Mouse (Mus musculus) olfactory bulb, adult 2 months (tissue): ENCODE data around the gene Scyl3. TPM values are rescaled to one million over a fixed set of nuclear protein-coding genes. Genes with fewer than 3 reads are reported as not detected.

ENCODE experiments used
- H3K27ac ChIP-seq: fragments of 200-500 bp; 2 replicates; pipeline ENCODE4 v1.5.1; 2012; ENCODE audit warnings: low read depth, low read length; ENCODE audit not compliant: insufficient read depth
- H3K4me1 ChIP-seq: fragments of 200-500 bp; 2 replicates; pipeline ENCODE4 v1.6.1; 2012; ENCODE audit warnings: low read length; ENCODE audit not compliant: control insufficient read depth, insufficient read depth
- H3K4me3 ChIP-seq: fragments of 200-500 bp; 2 replicates; pipeline ENCODE4 v1.5.1; 2012; ENCODE audit warnings: mild to moderate bottlenecking, low read depth, low read length, moderate library complexity; ENCODE audit not compliant: insufficient read depth
- CTCF ChIP-seq: fragments of 200-500 bp; IDR thresholded peaks from 2 replicates; pipeline ENCODE4 v1.5.1; 2012; ENCODE audit warnings: low read depth, mild to moderate bottlenecking, low read length, moderate library complexity; ENCODE audit not compliant: insufficient read depth
- POLR2A ChIP-seq: fragments of 200-500 bp; IDR thresholded peaks from 2 replicates; pipeline ENCODE4 v1.6.1; 2012; ENCODE audit warnings: mild to moderate bottlenecking, low read depth, low read length, moderate library complexity; ENCODE audit not compliant: insufficient read depth
- WGBS: fragments of 180-500 bp; shearing (Covaris S2); methylation state at CpG from one replicate; pipeline ENCODE4 v1.1.7; 2018; 5-methylcytosine and 5-hydroxymethylcytosine counted together
- polyA plus RNA-seq: library from polyadenylated mRNA; stranded (reverse); fragments of >200 nt; gene quantifications from 2 replicates; pipeline ENCODE4 v1.2.4, GENCODE M21; 2012; ENCODE audit warnings: low replicate concordance; ENCODE audit not compliant: missing spikeins, insufficient read depth, insufficient read length

Scyl3 gene
- polyA plus RNA-seq, result not detected in 2 replicates

DNA sequence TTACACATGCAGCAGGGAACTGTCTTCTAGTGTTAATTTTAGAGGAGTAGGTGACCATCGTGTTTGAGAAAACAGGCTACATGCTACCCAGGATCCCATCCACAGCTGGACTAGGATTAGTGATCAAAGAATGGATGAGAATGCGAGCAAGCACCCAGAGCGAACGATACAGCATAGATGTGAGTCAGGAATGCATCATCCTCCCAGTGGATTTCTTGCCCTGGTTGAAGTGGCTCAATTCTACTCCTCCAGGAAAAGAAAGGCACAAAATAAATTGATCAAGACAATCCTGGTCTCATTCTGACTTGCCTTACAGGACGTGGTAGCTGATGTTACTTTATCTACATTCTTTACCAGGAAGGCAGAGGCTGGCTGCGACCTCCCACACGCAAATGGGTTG is at the start of gene Scyl3:
Gene Scyl3 (plus strand): TSS at position 255 of the 400 bp plus-strand sequence.
- 34% methylated on average over 7 of the region's 7 CpGs for WGBS
- TF ChIP-seq POLR2A (no peak), CTCF (no peak)
- H3K4me1 ChIP-seq, result peaks cover 9% of the 10 kb centered on the region
- peak within 1 kb of the TSS; percentile 96 for H3K4me3 ChIP-seq
- peak within 1 kb of the TSS; percentile 92 for H3K27ac ChIP-seq

DNA sequence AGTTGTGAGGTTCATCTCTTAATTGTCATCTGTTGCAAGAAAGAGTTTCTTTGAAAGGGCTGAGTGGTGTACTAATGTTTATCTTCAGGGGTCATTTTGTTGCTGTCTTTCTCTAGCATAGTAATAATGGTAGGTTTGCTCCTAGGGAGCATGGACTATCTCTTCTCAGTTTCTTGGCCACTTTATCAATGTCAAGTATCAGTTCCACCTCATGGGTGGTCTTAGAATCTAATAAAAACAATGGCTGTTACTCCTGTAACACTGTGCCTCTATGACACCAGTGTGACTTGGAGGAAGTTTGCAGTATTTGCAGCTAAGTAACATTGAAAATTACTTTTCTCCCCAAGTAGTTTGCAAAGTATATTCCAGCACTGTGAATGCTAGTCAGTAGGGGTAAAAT is 39.3 kb upstream of the Scyl3 start:
- H3K4me1 ChIP-seq, result no peaks in the 10 kb centered on the region
- no peak overlapping the region for H3K4me3 ChIP-seq
- no peak overlapping the region for H3K27ac ChIP-seq
- TF ChIP-seq POLR2A, result no peak
- TF ChIP-seq CTCF, result no peak

- WGBS, result 93% methylated on average over 5 of the region's 5 CpGs
- no peak overlapping the region for H3K27ac ChIP-seq
- no peak overlapping the region for H3K4me3 ChIP-seq
- H3K4me1 ChIP-seq, result no peaks in the 10 kb centered on the region
- TF ChIP-seq CTCF (no peak), POLR2A (no peak)
These were observed 35.6 kb upstream of the Scyl3 start for GRCm38 (mm10) chr1:163893294-163893693.

GRCm38 (mm10) chr1:163893774-163894527 is 34.9 kb upstream of the Scyl3 start:
- TF ChIP-seq POLR2A (no peak), CTCF (no peak)
- Histone ChIP-seq H3K4me3 (no peak overlapping the region), H3K27ac (no peak overlapping the region), H3K4me1 (no peaks in the 10 kb centered on the region)
- 68% methylated on average over 11 of the region's 11 CpGs for WGBS

DNA sequence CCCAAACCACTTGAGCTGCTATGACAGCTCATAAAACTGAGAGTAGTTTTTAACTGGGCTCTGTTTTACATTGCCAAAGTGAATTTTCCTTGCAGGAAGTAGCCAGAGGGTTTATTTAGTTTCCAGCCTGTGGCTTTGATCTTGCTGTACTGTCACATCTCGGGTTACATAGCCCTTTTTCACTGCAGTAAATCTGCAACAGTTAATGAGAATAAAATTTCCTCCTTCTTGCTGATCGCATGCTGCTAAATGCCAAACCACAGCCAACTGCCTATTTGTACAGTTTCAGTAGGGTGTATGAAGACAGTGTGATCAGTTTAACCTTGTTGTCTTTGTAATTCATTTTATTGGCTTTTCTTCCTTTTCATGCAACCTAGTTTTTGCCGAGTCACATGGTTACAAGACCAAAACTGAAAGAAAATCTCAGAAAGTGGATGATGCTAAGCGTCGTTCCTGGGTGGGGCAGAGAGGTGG is 30.6 kb upstream of the Scyl3 start:
- no peaks in the 10 kb centered on the region for H3K4me1 ChIP-seq

GRCm38 (mm10) chr1:163899575-163899974 is 29.3 kb upstream of the Scyl3 start:
- no peaks in the 10 kb centered on the region for H3K4me1 ChIP-seq
- no peak overlapping the region for H3K4me3 ChIP-seq
- WGBS, result 90% methylated on average over 2 of the region's 2 CpGs
- H3K27ac ChIP-seq, result no peak overlapping the region
- TF ChIP-seq CTCF, result no peak
- no peak for TF ChIP-seq POLR2A

More for the DNA sequence above, 30.6 kb upstream of the Scyl3 start:
- Histone ChIP-seq H3K27ac (no peak overlapping the region), H3K4me3 (no peak overlapping the region)
- 58% methylated on average over 5 of the region's 5 CpGs for WGBS
- TF ChIP-seq POLR2A, result no peak
- TF ChIP-seq CTCF, result no peak

- no peak overlapping the region for H3K4me3 ChIP-seq
- no peak overlapping the region for H3K27ac ChIP-seq
- WGBS, result 82% methylated on average over 2 of the region's 2 CpGs
- no peaks in the 10 kb centered on the region for H3K4me1 ChIP-seq
- TF ChIP-seq CTCF (no peak), POLR2A (no peak)
These were observed 28.7 kb upstream of the Scyl3 start for GRCm38 (mm10) chr1:163900168-163900567.

GRCm38 (mm10) chr1:163903411-163903810 is 25.5 kb upstream of the Scyl3 start:
- no peak overlapping the region for H3K4me3 ChIP-seq
- WGBS, result 94% methylated on average over 3 of the region's 3 CpGs
- no peak overlapping the region for H3K27ac ChIP-seq
- no peaks in the 10 kb centered on the region for H3K4me1 ChIP-seq
- no peak for TF ChIP-seq POLR2A
- TF ChIP-seq CTCF, result no peak

- no peak for TF ChIP-seq CTCF
- TF ChIP-seq POLR2A, result no peak
- no peak overlapping the region for H3K4me3 ChIP-seq
- no peak overlapping the region for H3K27ac ChIP-seq
- H3K4me1 ChIP-seq, result no peaks in the 10 kb centered on the region
- 69% methylated on average over 4 of the region's 4 CpGs for WGBS
These were observed 21.7 kb upstream of the Scyl3 start for GRCm38 (mm10) chr1:163907007-163907811.
